Mouse (Mus musculus): ENCODE data around the gene Atp2b4. TPM values are rescaled to one million over a fixed set of nuclear protein-coding genes. Genes with fewer than 3 reads are reported as not detected.

Gene Atp2b4
- total RNA-seq (2023) = 3.6 TPM

GRCm38 (mm10) chr1:133800948-133801393, at the start of gene Atp2b4:
TSS of gene Atp2b4 (minus strand) at chr1:133801041.

GRCm38 (mm10) chr1:133689897-133690296, 110.9 kb downstream of the Atp2b4 start, which contains the start of gene Lax1:
TSS of gene Lax1 (minus strand) at chr1:133690108.

GRCm38 (mm10) chr1:133661203-133661933, 139.5 kb downstream of the Atp2b4 start, which contains the start of gene Gm38394:
TSS of gene Gm38394 (minus strand) at chr1:133661318.

GRCm38 (mm10) chr1:133660466-133661202, 140.2 kb downstream of the Atp2b4 start, which contains the start of gene Zbed6:
TSS of gene Zbed6 (minus strand) at chr1:133660885.

Other genes starting within 250 kb of the Atp2b4 start
- 175 TPM for gene Snrpe, start 190.8 kb downstream of the Atp2b4 start, total RNA-seq (2023)
- 22.2 TPM for gene Zbed6, start 140.2 kb downstream of the Atp2b4 start, total RNA-seq (2023)
- 41.0 TPM for gene Gm38394, start 139.7 kb downstream of the Atp2b4 start, total RNA-seq (2023)
- 53.1 TPM for gene Lax1, start 110.9 kb downstream of the Atp2b4 start, total RNA-seq (2023)
- gene Optc, start 107.0 kb upstream of the Atp2b4 start, total RNA-seq (2023) = not detected
- gene Prelp, start 120.4 kb upstream of the Atp2b4 start, total RNA-seq (2023) = not detected
- not detected for gene Fmod, start 236.2 kb upstream of the Atp2b4 start, total RNA-seq (2023)